10 mouse cellular contexts compared by ENCODE assay signal in the genomic region with DNA sequence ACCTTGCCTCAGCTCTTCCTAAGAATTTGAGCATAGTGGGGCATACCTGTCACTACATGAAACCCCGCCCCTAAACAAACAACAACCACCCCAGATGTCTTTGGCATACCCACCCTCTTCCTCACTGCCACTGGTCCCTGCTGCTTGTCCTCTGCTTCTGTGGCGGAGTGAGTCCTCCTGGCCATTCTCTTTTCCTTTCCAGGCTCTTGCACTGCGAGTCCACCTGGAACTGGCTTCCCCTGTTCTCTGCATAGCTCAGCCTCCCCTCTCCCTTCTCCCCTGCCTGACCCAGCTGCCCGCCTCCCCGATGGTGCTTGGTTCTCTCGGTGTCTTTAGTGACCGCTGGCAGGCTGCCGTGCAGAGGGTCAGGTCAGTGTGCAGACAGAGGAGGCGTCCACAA. TPM values are rescaled to one million over a fixed set of nuclear protein-coding genes. Genes with fewer than 3 reads are reported as not detected.
DNase-seq lines count a peak whose midpoint lies in the region; ATAC-seq and TF ChIP-seq lines count a peak whose summit lies in the region.
"Had no signal": no experiment of that assay in that cellular context is flagged by ENCODE, and none has a peak within 500 bp of the region (broad histone marks: within the 10 kb centered on the region; RNA-seq: fewer than 3 reads in every experiment).

No protein-coding gene starts in this region.

- no peak overlapping the region for H3K27ac ChIP-seq in left cerebral cortex, adult 2 months
- H3K27ac ChIP-seq in forebrain, embryonic 10.5 days = no peak overlapping the region
- no peak overlapping the region for H3K27ac ChIP-seq in limb, embryonic 12.5 days
- H3K27ac ChIP-seq in small intestine, adult 2 months (ENCODE audit: insufficient read depth, low read depth, low read length) = no peak overlapping the region

- no peak for DNase-seq in left cerebral cortex, adult 2 months (ENCODE audit: extremely low spot score in 1 of 2, low spot score in 2 of 2)
- no peak for DNase-seq in left cerebral cortex, adult 9 months (ENCODE audit: low spot score in 2 of 2)
- DNase-seq in forebrain, embryonic 10.5 days (ENCODE audit: extremely low spot score, low spot score) = no peak
- DNase-seq in layer of hippocampus, postnatal 14 days (ENCODE audit: low spot score in 2 of 2) = no peak
- no peak for DNase-seq in B cell, adult 2 months
- no peak for DNase-seq in spleen, postnatal 4 days (ENCODE audit: low spot score in 2 of 2)
- DNase-seq: gastrocnemius, postnatal 36 days had no signal

- peak overlapping the region; percentile 80 for H3K4me2 ChIP-seq in limb, embryonic 12.5 days

- no peak for TF ChIP-seq CTCF in left cerebral cortex, adult 2 months (IDR thresholded peaks at IDR 0.05)
- no peak for TF ChIP-seq CTCF in small intestine, adult 2 months (IDR thresholded peaks at IDR 0.05; ENCODE audit: extremely low read depth, insufficient read length, insufficient replicate concordance, low read depth, low read length)

- ATAC-seq in limb, embryonic 12.5 days (ENCODE audit: insufficient number of reproducible peaks, insufficient read depth, low FRiP score, low TSS enrichment, low read depth) = no peak

- 89% methylated on average over 9 of the region's 9 CpGs for WGBS in forebrain, embryonic 10.5 days
- WGBS in limb, embryonic 12.5 days = 87% methylated on average over 9 of the region's 9 CpGs
- 81% methylated on average over 9 of the region's 9 CpGs for WGBS in small intestine, adult 2 months

- peak overlapping the region; percentile 98 for H3K4me3 ChIP-seq in left cerebral cortex, adult 2 months
- peak overlapping the region; percentile 87 for H3K4me3 ChIP-seq in forebrain, embryonic 10.5 days
- H3K4me3 ChIP-seq in limb, embryonic 12.5 days (replicated peaks) = peak overlapping the region; percentile 86
- peak overlapping the region; percentile 82 for H3K4me3 ChIP-seq in small intestine, adult 2 months (ENCODE audit: low read depth, low read length)

- TF ChIP-seq POLR2A in small intestine, adult 2 months (IDR thresholded peaks at IDR 0.05; ENCODE audit: low read depth, low read length) = no peak

- H3K4me1 ChIP-seq in forebrain, embryonic 10.5 days = peaks cover 13% of the 10 kb centered on the region
- peaks cover 9% of the 10 kb centered on the region for H3K4me1 ChIP-seq in limb, embryonic 12.5 days (replicated peaks)
- H3K4me1 ChIP-seq in small intestine, adult 2 months (ENCODE audit: control insufficient read depth, insufficient read depth, insufficient read length, low read length) = peaks cover 9% of the 10 kb centered on the region

- H3K27me3 ChIP-seq in forebrain, embryonic 10.5 days (ENCODE audit: poor library complexity, severe bottlenecking) = no peaks in the 10 kb centered on the region; the same call in none of the 2 replicates
- no peaks in the 10 kb centered on the region for H3K27me3 ChIP-seq in limb, embryonic 12.5 days
- no peaks in the 10 kb centered on the region for H3K27me3 ChIP-seq in small intestine, adult 2 months (ENCODE audit: control insufficient read depth, insufficient read depth, low read length)

- H3K36me3 ChIP-seq in forebrain, embryonic 10.5 days (replicated peaks) = peaks cover 36% of the 10 kb centered on the region
- peaks cover 35% of the 10 kb centered on the region for H3K36me3 ChIP-seq in limb, embryonic 12.5 days
- H3K36me3 ChIP-seq in small intestine, adult 2 months (ENCODE audit: control insufficient read depth, insufficient read depth, low read length) = peaks cover 31% of the 10 kb centered on the region

- no peaks in the 10 kb centered on the region for H3K9me3 ChIP-seq in forebrain, embryonic 10.5 days
- H3K9me3 ChIP-seq in limb, embryonic 12.5 days = no peaks in the 10 kb centered on the region

- intact Hi-C loops in left cerebral cortex, adult 2 months (cut with DNase I) = no loop called here

- H3K9ac ChIP-seq in limb, embryonic 12.5 days (replicated peaks) = peak overlapping the region; percentile 77; the same call in 1 of the 2 replicates

RNA-seq across cellular contexts. Expression of gene Mvb12a, which starts 1.0 kb away (rescaled TPM):
- 10 to 100 TPM; 37.2 to 37.6 TPM for total RNA-seq in left cerebral cortex, adult 2 months (2021)
- polyA plus RNA-seq in forebrain, embryonic 10.5 days (2016; fragmentation: Nextera tagmentation; extraction: Ambion mirVana) = 65.9 and 66.0 TPM in 2 replicates
- 64.3 and 69.1 TPM in 2 replicates for polyA plus RNA-seq in limb, embryonic 12.5 days (2016; fragmentation: Nextera tagmentation; extraction: Ambion mirVana)
- polyA plus RNA-seq in small intestine, adult 2 months (2012; rRNA removed) = 180 and 251 TPM in 2 replicates
- 10 to 100 TPM; 33.8 to 36.2 TPM for total RNA-seq in layer of hippocampus, postnatal 14 days (2021)

RNA-seq across cellular contexts. Expression of gene Bst2, which starts 6.5 kb away (rescaled TPM):
- 1 to 10 TPM; 3.5 to 4.0 TPM for total RNA-seq in left cerebral cortex, adult 2 months (2021)
- polyA plus RNA-seq in forebrain, embryonic 10.5 days (2016; fragmentation: Nextera tagmentation; extraction: Ambion mirVana) = 6.7 and 7.4 TPM in 2 replicates
- polyA plus RNA-seq in limb, embryonic 12.5 days (2016; fragmentation: Nextera tagmentation; extraction: Ambion mirVana) = 8.1 and 11.3 TPM in 2 replicates
- 126 and 242 TPM in 2 replicates for polyA plus RNA-seq in small intestine, adult 2 months (2012; rRNA removed)
- total RNA-seq in layer of hippocampus, postnatal 14 days (2021) = 1 to 10 TPM; 3.4 to 5.5 TPM

RNA-seq across cellular contexts. Expression of gene Tmem221, which starts 14.9 kb away (rescaled TPM):
- not detected for total RNA-seq in left cerebral cortex, adult 2 months (2021)
- 0.17 and 0.28 TPM in 2 replicates for polyA plus RNA-seq in forebrain, embryonic 10.5 days (2016; fragmentation: Nextera tagmentation; extraction: Ambion mirVana)
- 0.13 and 0.26 TPM in 2 replicates for polyA plus RNA-seq in limb, embryonic 12.5 days (2016; fragmentation: Nextera tagmentation; extraction: Ambion mirVana)
- polyA plus RNA-seq in small intestine, adult 2 months (2012; rRNA removed) = 0.62 and 3.3 TPM in 2 replicates
- under 1 TPM in 1 of 2 experiments, not detected in 1; 0.35 TPM for total RNA-seq in layer of hippocampus, postnatal 14 days (2021)

RNA-seq across cellular contexts. Expression of gene Ccdc194, which starts 18.2 kb away (rescaled TPM):
- total RNA-seq in left cerebral cortex, adult 2 months (2021) = not detected
- polyA plus RNA-seq in forebrain, embryonic 10.5 days (2016; fragmentation: Nextera tagmentation; extraction: Ambion mirVana) = 0.47 TPM in 1 of 2 replicates, not detected in the other
- polyA plus RNA-seq in limb, embryonic 12.5 days (2016; fragmentation: Nextera tagmentation; extraction: Ambion mirVana) = 0.25 and 0.49 TPM in 2 replicates
- polyA plus RNA-seq in small intestine, adult 2 months (2012; rRNA removed) = not detected in 2 replicates
- not detected for total RNA-seq in layer of hippocampus, postnatal 14 days (2021)
- total RNA-seq: gastrocnemius, postnatal 36 days; neutrophil, adult 5-6 weeks had no signal

RNA-seq across cellular contexts. Expression of gene Nxnl1, which starts 22.6 kb away (rescaled TPM):
- under 1 TPM in 1 of 2 experiments, not detected in 1; 0.11 TPM for total RNA-seq in left cerebral cortex, adult 2 months (2021)
- 0.09 TPM in 1 of 2 replicates, not detected in the other for polyA plus RNA-seq in forebrain, embryonic 10.5 days (2016; fragmentation: Nextera tagmentation; extraction: Ambion mirVana)
- not detected in 2 replicates for polyA plus RNA-seq in limb, embryonic 12.5 days (2016; fragmentation: Nextera tagmentation; extraction: Ambion mirVana)
- polyA plus RNA-seq in small intestine, adult 2 months (2012; rRNA removed) = not detected in 2 replicates
- total RNA-seq in layer of hippocampus, postnatal 14 days (2021) = under 1 TPM; 0.12 to 0.21 TPM
- total RNA-seq: neutrophil, adult 5-6 weeks had no signal

Comparison
In these comparisons a context has a peak if more than half of its experiments do, and no peak if none do; other contexts are left out.
1. RNA of gene Bst2, which starts 6.5 kb away (polyA plus RNA-seq): 126 to 242 TPM in small intestine, adult 2 months; 8.1 to 11.3 TPM in limb, embryonic 12.5 days and 6.7 to 7.4 TPM in forebrain, embryonic 10.5 days; every median in the first group is over 10 times any median in the second.
2. Peak in every context shown above with its lines, with median percentiles within 50 percentile points of each other: H3K4me3 ChIP-seq.